Mouse (Mus musculus): ENCODE data around the gene Abcc8. TPM values are rescaled to one million over a fixed set of nuclear protein-coding genes. Genes with fewer than 3 reads are reported as not detected.

Gene Abcc8
- polyA plus RNA-seq, 1 experiment: 0.34 TPM

- no peaks in the 10 kb centered on the region for H3K27me3 ChIP-seq (ENCODE audit: control insufficient read depth, insufficient read depth, insufficient read length)
- no peak overlapping the region for H3K4me3 ChIP-seq
- TF ChIP-seq POLR2AphosphoS2 (IDR thresholded peaks at IDR 0.05; ENCODE audit: insufficient read length, low read depth) (no peak), USF1 (IDR thresholded peaks at IDR 0.05; ENCODE audit: low read depth) (no peak), MYOG (IDR thresholded peaks at IDR 0.05; ENCODE audit: control insufficient read depth in 1 of 3, insufficient read depth in 1 of 3, insufficient read length in 2 of 3, low read depth in 2 of 3) (no peak), TCF3 (IDR thresholded peaks at IDR 0.05; ENCODE audit: insufficient read length, low read depth) (no peak), SRF (IDR thresholded peaks at IDR 0.05; ENCODE audit: control insufficient read depth, insufficient read length, low read depth) (no peak), MYOD1 (IDR thresholded peaks at IDR 0.05; ENCODE audit: control insufficient read depth in 1 of 3, insufficient read length in 2 of 3, low read depth in 2 of 3) (no peak), E2F4 (IDR thresholded peaks at IDR 0.05; ENCODE audit: insufficient read depth) (no peak), TCF12 (IDR thresholded peaks at IDR 0.05; ENCODE audit: insufficient read depth, poor library complexity, severe bottlenecking) (no peak), CEBPB (IDR thresholded peaks at IDR 0.05; ENCODE audit: insufficient read depth, poor library complexity, severe bottlenecking) (no peak), REST (IDR thresholded peaks at IDR 0.05; ENCODE audit: insufficient read depth, insufficient read length) (no peak)
- H3K79me2 ChIP-seq (ENCODE audit: control insufficient read depth, insufficient read depth): no peaks in the 10 kb centered on the region
- H3K4me2 ChIP-seq (ENCODE audit: low read depth): no peak overlapping the region
- H3K36me3 ChIP-seq (ENCODE audit: control insufficient read depth, insufficient read depth): peaks cover 4% of the 10 kb centered on the region
- no peak overlapping the region for H3ac ChIP-seq (ENCODE audit: control insufficient read depth, insufficient read length)
Observed at GRCm38 (mm10) chr7:46084839-46085513, 94.9 kb downstream of the Abcc8 start.

- Histone ChIP-seq H3K36me3 (ENCODE audit: control insufficient read depth, insufficient read depth) (peaks cover 4% of the 10 kb centered on the region), H3ac (ENCODE audit: control insufficient read depth, insufficient read length) (no peak overlapping the region), H3K4me3 (no peak overlapping the region), H3K79me2 (ENCODE audit: control insufficient read depth, insufficient read depth) (no peaks in the 10 kb centered on the region), H3K4me2 (ENCODE audit: low read depth) (no peak overlapping the region), H3K27me3 (ENCODE audit: control insufficient read depth, insufficient read depth, insufficient read length) (no peaks in the 10 kb centered on the region)
- TF ChIP-seq E2F4 (IDR thresholded peaks at IDR 0.05; ENCODE audit: insufficient read depth): no peak
Observed at GRCm38 (mm10) chr7:46084024-46084423, 95.8 kb downstream of the Abcc8 start.

- Histone ChIP-seq H3ac (ENCODE audit: control insufficient read depth, insufficient read length) (no peak overlapping the region), H3K27me3 (ENCODE audit: control insufficient read depth, insufficient read depth, insufficient read length) (no peaks in the 10 kb centered on the region), H3K79me2 (ENCODE audit: control insufficient read depth, insufficient read depth) (no peaks in the 10 kb centered on the region), H3K4me2 (ENCODE audit: low read depth) (no peak overlapping the region), H3K36me3 (ENCODE audit: control insufficient read depth, insufficient read depth) (peaks cover 4% of the 10 kb centered on the region), H3K4me3 (no peak overlapping the region)
- TF ChIP-seq POLR2AphosphoS2 (IDR thresholded peaks at IDR 0.05; ENCODE audit: insufficient read length, low read depth) (no peak), REST (IDR thresholded peaks at IDR 0.05; ENCODE audit: insufficient read depth, insufficient read length) (no peak), MYOD1 (IDR thresholded peaks at IDR 0.05; ENCODE audit: control insufficient read depth in 1 of 3, insufficient read length in 2 of 3, low read depth in 2 of 3) (no peak), TCF3 (IDR thresholded peaks at IDR 0.05; ENCODE audit: insufficient read length, low read depth) (no peak), SRF (IDR thresholded peaks at IDR 0.05; ENCODE audit: control insufficient read depth, insufficient read length, low read depth) (no peak), TCF12 (IDR thresholded peaks at IDR 0.05; ENCODE audit: insufficient read depth, poor library complexity, severe bottlenecking) (no peak), POLR2A (IDR thresholded peaks at IDR 0.05; ENCODE audit: insufficient read length, low read depth) (no peak), MAX (IDR thresholded peaks at IDR 0.05; ENCODE audit: low read depth) (no peak), MYOG (IDR thresholded peaks at IDR 0.05; ENCODE audit: control insufficient read depth in 1 of 3, insufficient read depth in 1 of 3, insufficient read length in 2 of 3, low read depth in 2 of 3) (no peak), E2F4 (IDR thresholded peaks at IDR 0.05; ENCODE audit: insufficient read depth) (no peak), USF1 (IDR thresholded peaks at IDR 0.05; ENCODE audit: low read depth) (no peak), CEBPB (IDR thresholded peaks at IDR 0.05; ENCODE audit: insufficient read depth, poor library complexity, severe bottlenecking) (no peak)
Observed at GRCm38 (mm10) chr7:46077675-46078074, 102.2 kb downstream of the Abcc8 start.

GRCm38 (mm10) chr7:46076844-46077243 lies 103.0 kb downstream of the Abcc8 start:
- peaks cover 4% of the 10 kb centered on the region for H3K36me3 ChIP-seq (ENCODE audit: control insufficient read depth, insufficient read depth)
- H3K79me2 ChIP-seq (ENCODE audit: control insufficient read depth, insufficient read depth): no peaks in the 10 kb centered on the region
- H3ac ChIP-seq (ENCODE audit: control insufficient read depth, insufficient read length): no peak overlapping the region
- H3K4me2 ChIP-seq (ENCODE audit: low read depth): no peak overlapping the region
- TF ChIP-seq E2F4 (IDR thresholded peaks at IDR 0.05; ENCODE audit: insufficient read depth): no peak
- TF ChIP-seq POLR2AphosphoS2 (IDR thresholded peaks at IDR 0.05; ENCODE audit: insufficient read length, low read depth): no peak
- TF ChIP-seq POLR2A (IDR thresholded peaks at IDR 0.05; ENCODE audit: insufficient read length, low read depth): no peak
- TF ChIP-seq MAX (IDR thresholded peaks at IDR 0.05; ENCODE audit: low read depth): no peak
- TF ChIP-seq SRF (IDR thresholded peaks at IDR 0.05; ENCODE audit: control insufficient read depth, insufficient read length, low read depth): no peak
- TF ChIP-seq TCF12 (IDR thresholded peaks at IDR 0.05; ENCODE audit: insufficient read depth, poor library complexity, severe bottlenecking): no peak
- TF ChIP-seq REST (IDR thresholded peaks at IDR 0.05; ENCODE audit: insufficient read depth, insufficient read length): no peak
- no peak for TF ChIP-seq USF1 (IDR thresholded peaks at IDR 0.05; ENCODE audit: low read depth)
- TF ChIP-seq TCF3 (IDR thresholded peaks at IDR 0.05; ENCODE audit: insufficient read length, low read depth): no peak
- TF ChIP-seq CEBPB (IDR thresholded peaks at IDR 0.05; ENCODE audit: insufficient read depth, poor library complexity, severe bottlenecking): no peak
- TF ChIP-seq MYOG (IDR thresholded peaks at IDR 0.05; ENCODE audit: control insufficient read depth in 1 of 3, insufficient read depth in 1 of 3, insufficient read length in 2 of 3, low read depth in 2 of 3): no peak
- TF ChIP-seq MYOD1 (IDR thresholded peaks at IDR 0.05; ENCODE audit: control insufficient read depth in 1 of 3, insufficient read length in 2 of 3, low read depth in 2 of 3): no peak
- H3K27me3 ChIP-seq (ENCODE audit: control insufficient read depth, insufficient read depth, insufficient read length): no peaks in the 10 kb centered on the region
- H3K4me3 ChIP-seq: no peak overlapping the region

- no peaks in the 10 kb centered on the region for H3K27me3 ChIP-seq (ENCODE audit: control insufficient read depth, insufficient read depth, insufficient read length)
- no peak overlapping the region for H3K4me3 ChIP-seq
- no peak overlapping the region for H3ac ChIP-seq (ENCODE audit: control insufficient read depth, insufficient read length)
- H3K36me3 ChIP-seq (ENCODE audit: control insufficient read depth, insufficient read depth): peaks cover 5% of the 10 kb centered on the region
- no peaks in the 10 kb centered on the region for H3K79me2 ChIP-seq (ENCODE audit: control insufficient read depth, insufficient read depth)
- TF ChIP-seq MYOG (IDR thresholded peaks at IDR 0.05; ENCODE audit: control insufficient read depth in 1 of 3, insufficient read depth in 1 of 3, insufficient read length in 2 of 3, low read depth in 2 of 3): no peak
- no peak for TF ChIP-seq SRF (IDR thresholded peaks at IDR 0.05; ENCODE audit: control insufficient read depth, insufficient read length, low read depth)
- TF ChIP-seq MAX (IDR thresholded peaks at IDR 0.05; ENCODE audit: low read depth): no peak
- no peak for TF ChIP-seq TCF3 (IDR thresholded peaks at IDR 0.05; ENCODE audit: insufficient read length, low read depth)
- no peak for TF ChIP-seq MYOD1 (IDR thresholded peaks at IDR 0.05; ENCODE audit: control insufficient read depth in 1 of 3, insufficient read length in 2 of 3, low read depth in 2 of 3)
- TF ChIP-seq REST (IDR thresholded peaks at IDR 0.05; ENCODE audit: insufficient read depth, insufficient read length): no peak
- TF ChIP-seq POLR2A (IDR thresholded peaks at IDR 0.05; ENCODE audit: insufficient read length, low read depth): no peak
- no peak for TF ChIP-seq TCF12 (IDR thresholded peaks at IDR 0.05; ENCODE audit: insufficient read depth, poor library complexity, severe bottlenecking)
- H3K4me2 ChIP-seq (ENCODE audit: low read depth): no peak overlapping the region
Observed at GRCm38 (mm10) chr7:46068831-46069230, 111.0 kb downstream of the Abcc8 start.
